Mouse (Mus musculus) erythroblast, embryonic 14.5 days (primary cell): ENCODE measurements around the gene Mmp11. TPM values are rescaled to one million over a fixed set of nuclear protein-coding genes. Genes with fewer than 3 reads are reported as not detected.
"Not testable (repeated sequence)": the region's sequence is repeated elsewhere in the genome, so short reads cannot be mapped to it uniquely, and the experiment has no call there.

ENCODE experiments used
- H3K27me3 ChIP-seq: 2 replicates; pipeline ENCODE4 v1.6.1; 2012; ENCODE audit warnings: inconsistent platforms; ENCODE audit not compliant: control insufficient read depth
- H3K36me3 ChIP-seq: 2 replicates; pipeline ENCODE4 v1.6.1; 2012; ENCODE audit warnings: mild to moderate bottlenecking, inconsistent platforms; ENCODE audit not compliant: control insufficient read depth
- H3K4me1 ChIP-seq: 2 replicates; pipeline ENCODE4 v1.6.1; 2012; ENCODE audit warnings: inconsistent platforms; ENCODE audit not compliant: control insufficient read depth
- H3K4me3 ChIP-seq: replicated peaks from 2 replicates; pipeline ENCODE3; 2012; ENCODE audit warnings: moderate library complexity, mild to moderate bottlenecking, inconsistent platforms
- H3K9me3 ChIP-seq: 2 replicates; pipeline ENCODE4 v1.6.1; 2012; ENCODE audit warnings: low read length, inconsistent platforms, mixed read lengths; ENCODE audit not compliant: control insufficient read depth
- GATA1 ChIP-seq: IDR thresholded peaks from 2 replicates; pipeline ENCODE4 v1.6.1; 2012; ENCODE audit warnings: low read length, inconsistent platforms, mixed read lengths
- TAL1 ChIP-seq: IDR thresholded peaks from 3 replicates; pipeline ENCODE4 v1.6.1; 2012; ENCODE audit warnings: low read length, inconsistent platforms, mixed read lengths
- polyA plus RNA-seq: library from polyadenylated mRNA; stranded (reverse); fragments of >175 nt; gene quantifications from 2 replicates; pipeline ENCODE4 v1.2.3, GENCODE M21; 2012

Gene Mmp11
- polyA plus RNA-seq, 1 experiment: not detected

DNA sequence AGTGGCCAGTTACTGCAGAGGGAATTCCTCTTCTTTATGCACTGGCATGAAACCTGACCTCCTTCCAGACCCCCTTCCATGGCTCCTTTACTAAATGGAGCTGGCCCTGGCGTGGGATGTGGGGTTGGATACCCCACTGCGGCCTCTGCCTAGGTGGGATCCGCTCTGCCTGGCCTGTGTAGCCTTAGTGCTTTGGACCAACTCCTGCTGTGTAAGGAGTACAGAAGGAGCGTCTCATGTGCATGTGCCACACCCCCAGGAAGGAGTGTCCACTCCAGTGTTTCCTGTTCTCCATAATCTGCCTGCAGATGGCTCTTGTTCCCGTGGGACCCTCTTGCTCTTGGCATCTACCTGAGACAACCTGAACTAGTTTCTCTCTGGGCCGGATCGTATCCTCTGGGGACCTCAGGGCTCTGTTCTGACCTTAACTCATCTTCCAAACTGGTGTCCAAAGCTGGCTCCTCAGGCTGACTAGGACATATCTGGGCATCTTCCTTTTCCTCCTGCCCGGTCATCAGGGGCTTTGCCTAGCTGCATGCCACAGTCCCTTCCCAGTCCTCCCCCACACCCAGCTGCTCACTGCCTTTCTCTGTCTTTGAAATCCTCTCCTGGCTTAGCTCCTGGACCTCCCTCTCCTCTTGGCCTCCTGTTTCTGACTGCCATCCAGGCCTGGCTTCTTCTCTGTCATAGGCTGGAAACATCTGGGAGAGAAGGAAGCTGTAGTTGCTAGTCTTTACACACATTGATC is 46.7 kb downstream of the Mmp11 start:
- TF ChIP-seq TAL1 (no peak), GATA1 (no peak)
- peaks cover 20% of the 10 kb centered on the region for H3K4me1 ChIP-seq
- H3K27me3 ChIP-seq: peaks cover 5% of the 10 kb centered on the region; the same call in 1 of the 2 replicates
- no peak overlapping the region for H3K4me3 ChIP-seq
- no peaks in the 10 kb centered on the region for H3K9me3 ChIP-seq
- peaks cover 12% of the 10 kb centered on the region for H3K36me3 ChIP-seq

DNA sequence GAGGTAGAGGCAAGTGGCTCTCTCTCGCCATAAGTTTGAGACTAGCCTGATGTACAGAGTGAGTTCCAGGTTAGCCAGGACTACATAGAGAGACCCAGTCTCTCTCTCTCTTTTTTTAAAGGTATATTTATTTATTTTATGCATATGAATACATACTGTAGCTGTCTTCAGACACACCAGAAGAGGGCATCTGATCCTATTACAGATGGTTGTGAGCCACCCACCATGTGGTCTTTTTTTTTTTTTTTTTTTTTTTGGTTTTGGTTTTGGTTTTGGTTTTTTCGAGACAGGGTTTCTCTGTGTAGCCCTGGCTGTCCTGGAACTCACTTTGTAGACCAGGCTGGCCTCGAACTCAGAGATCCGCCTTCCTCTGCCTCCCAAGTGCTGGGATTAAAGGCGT is 48.8 kb downstream of the Mmp11 start:
- H3K4me1 ChIP-seq, H3K9me3 ChIP-seq, H3K4me3 ChIP-seq, H3K36me3 ChIP-seq: not testable (repeated sequence)
- peaks cover 19% of the 10 kb centered on the region for H3K27me3 ChIP-seq

DNA sequence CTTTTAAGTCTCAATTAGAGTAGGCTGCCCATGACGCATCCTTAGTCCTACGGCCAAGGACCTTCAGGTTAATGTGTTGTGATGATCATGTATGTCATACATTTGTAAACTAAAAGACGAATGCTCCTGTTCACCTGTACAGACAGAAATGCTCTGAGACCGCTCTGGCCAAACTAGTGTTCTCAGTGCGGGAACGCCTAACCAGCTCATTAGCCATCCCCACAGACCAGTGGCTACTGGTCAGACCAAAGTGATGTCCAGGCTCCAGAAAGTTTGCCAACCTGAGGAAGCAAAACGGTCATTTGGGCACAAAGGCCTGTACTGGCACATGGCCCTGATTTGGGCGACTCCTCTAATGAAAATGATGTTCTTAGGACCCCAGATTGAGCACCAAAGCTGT is 51.6 kb downstream of the Mmp11 start:
- TF ChIP-seq TAL1 (no peak), GATA1 (no peak)
- Histone ChIP-seq H3K27me3 (peaks cover 31% of the 10 kb centered on the region), H3K4me3 (no peak overlapping the region), H3K4me1 (no peaks in the 10 kb centered on the region; the same call in 1 of the 2 replicates), H3K36me3 (no peaks in the 10 kb centered on the region), H3K9me3 (no peaks in the 10 kb centered on the region)

DNA sequence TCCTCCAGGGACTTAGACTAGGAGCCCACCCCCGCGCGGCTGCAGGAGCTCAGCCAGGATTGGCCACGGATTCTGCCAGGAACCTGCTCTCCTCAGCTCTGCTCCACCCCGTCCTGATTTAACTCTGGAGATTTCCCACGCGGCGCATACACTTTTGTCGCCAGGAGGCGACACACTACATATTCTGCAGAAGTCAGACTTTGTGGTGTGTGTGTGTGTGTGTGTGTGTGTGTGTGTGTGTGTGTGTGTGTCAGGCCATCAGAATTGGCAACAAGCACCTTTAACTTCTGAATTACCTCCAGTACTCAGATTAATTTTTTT is 53.1 kb downstream of the Mmp11 start:
- Histone ChIP-seq H3K4me1 (peaks cover 2% of the 10 kb centered on the region; the same call in 1 of the 2 replicates), H3K36me3 (no peaks in the 10 kb centered on the region), H3K4me3 (no peak overlapping the region), H3K27me3 (peaks cover 31% of the 10 kb centered on the region), H3K9me3 (no peaks in the 10 kb centered on the region)
- TF ChIP-seq TAL1 (no peak), GATA1 (no peak)

DNA sequence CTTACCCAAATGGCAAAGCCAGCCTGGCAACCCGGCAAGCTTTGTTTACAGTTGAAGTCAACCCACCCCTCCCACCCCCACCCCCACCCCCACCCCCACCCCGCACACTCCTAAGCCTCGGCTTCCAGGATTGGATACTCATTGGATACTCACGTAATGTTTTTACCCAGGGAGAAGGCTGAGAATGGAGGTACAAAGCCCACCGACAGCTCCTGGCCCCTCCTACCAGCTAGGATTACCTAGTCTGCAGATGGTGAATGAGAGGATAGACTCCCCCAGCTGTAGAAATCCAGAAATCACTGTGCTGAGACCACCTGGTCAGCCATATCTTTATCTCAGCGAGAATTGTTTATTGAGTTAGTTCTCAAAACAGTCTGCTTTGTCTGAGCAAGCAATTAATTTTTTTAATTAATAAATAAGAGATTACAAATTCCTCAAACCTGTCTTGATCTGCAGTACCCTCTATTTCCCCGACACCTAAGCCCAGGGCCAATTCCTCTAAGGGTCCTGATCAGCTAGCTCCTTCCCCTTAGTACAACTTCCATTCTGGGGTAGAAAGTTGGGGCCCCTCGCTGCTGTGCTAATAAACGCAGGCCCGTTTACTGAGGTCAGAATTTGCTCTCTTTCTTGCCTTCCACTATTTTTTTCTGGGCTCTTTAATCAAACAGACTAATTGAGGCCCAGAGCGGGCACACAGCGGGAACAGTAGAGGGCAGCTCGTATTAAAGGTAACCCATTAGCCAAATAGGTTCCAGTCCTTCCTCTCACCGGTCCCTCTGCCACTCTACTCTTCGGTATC is 53.7 kb downstream of the Mmp11 start:
- Histone ChIP-seq H3K9me3 (no peaks in the 10 kb centered on the region), H3K36me3 (no peaks in the 10 kb centered on the region), H3K4me3 (no peak overlapping the region), H3K4me1 (peaks cover 2% of the 10 kb centered on the region; the same call in 1 of the 2 replicates), H3K27me3 (peaks cover 31% of the 10 kb centered on the region)
- TF ChIP-seq GATA1 (no peak), TAL1 (no peak)

DNA sequence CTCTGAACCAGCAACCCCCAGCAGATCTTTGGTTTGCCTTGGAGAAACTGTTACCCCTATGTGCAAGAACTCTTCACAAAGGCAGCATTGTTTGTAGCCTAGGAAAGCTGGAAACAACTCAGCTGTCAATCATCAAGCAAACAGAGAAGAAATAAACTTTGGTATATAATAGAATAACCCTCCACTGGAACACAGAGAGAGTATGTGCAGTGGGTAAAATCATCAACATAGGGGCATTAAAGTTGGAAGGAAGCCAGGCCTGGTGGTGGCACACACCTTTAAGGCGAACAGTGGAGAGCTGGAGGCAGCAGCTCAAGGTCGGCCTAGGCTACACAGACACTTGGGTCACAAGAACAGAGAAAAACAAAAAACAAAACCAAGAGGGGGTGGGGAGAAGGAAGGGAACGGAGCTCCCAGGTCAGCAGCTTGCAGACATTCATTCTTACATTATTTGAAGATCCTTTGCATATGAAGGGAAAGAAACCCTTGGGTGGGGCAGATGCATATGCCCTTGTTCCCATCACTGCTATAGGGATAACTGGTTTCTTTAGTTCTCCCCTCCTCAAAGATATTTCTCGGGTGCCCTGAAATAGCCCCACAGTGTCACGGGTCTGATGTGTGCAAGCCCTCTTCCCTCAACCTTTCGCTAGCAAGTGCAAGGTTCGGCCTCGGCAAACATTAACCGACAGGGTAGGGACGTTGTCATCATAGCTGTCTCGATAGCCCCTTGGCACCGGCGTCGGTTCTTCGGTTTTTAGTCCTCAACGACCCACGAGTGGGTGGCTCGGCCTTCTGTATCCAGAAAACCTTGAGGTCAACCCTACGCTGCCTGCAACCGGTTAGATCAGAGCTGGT is 54.5 kb downstream of the Mmp11 start:
- H3K9me3 ChIP-seq: no peaks in the 10 kb centered on the region
- peaks cover 31% of the 10 kb centered on the region for H3K27me3 ChIP-seq
- no peak overlapping the region for H3K4me3 ChIP-seq
- TF ChIP-seq TAL1 (no peak), GATA1 (no peak)
- H3K4me1 ChIP-seq: peaks cover 2% of the 10 kb centered on the region; the same call in 1 of the 2 replicates
- no peaks in the 10 kb centered on the region for H3K36me3 ChIP-seq

DNA sequence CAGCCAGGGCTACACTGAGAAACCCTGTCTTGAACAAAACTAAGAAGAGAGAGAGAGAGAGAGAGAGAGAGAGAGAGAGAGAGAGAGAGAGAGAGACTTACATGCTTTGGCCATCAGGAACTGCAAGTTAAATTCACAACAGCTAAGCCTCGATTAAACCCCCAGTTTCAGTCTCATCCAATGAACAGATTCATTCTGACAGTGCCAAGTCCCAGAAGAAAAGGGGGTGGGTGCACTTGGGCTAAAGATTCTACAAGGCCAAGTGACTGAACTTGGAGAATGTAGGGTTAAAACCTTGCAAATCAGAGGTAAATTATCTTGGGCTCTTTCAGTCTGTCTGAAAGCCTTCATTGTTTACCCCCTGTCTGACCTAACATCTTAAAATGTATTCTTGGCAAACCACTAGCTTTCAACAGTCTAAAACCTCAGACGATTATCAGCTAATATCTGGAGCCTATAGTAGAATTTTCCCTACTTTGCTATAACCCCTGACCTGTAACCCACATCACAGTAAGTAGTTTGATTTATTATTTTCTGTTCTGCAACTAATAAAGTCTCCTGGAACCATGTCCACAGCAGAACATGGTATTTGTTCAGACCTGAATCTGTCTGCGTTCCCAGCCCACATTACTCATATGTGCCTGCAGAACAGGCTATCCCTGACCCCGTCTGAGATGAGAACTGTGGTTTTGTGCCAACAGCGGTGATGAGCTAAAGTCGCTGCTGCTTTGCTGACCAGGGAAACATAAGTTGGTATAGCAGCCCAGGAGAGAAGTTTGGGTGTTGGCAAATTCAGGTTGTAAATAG is 55.3 kb downstream of the Mmp11 start:
- peaks cover 2% of the 10 kb centered on the region; the same call in 1 of the 2 replicates for H3K4me1 ChIP-seq

DNA sequence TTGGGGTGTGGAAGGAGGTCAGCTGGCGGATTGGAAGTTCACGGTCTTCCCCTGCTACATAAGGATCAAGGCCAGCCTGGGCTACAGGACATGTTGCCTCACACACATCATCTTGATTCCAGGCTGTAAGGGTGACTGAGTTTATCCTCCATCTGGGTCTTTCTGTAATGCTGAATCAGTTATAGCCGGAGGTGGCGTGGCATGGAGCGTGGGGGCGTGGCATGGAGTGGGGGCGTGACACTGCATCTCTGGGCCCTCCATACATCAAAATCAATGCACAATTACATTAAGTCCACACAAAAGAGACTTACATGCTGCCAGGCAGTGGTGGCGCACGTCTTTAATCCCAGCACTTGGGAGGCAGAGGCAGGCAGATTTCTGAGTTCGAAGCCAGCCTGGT is 55.9 kb downstream of the Mmp11 start:
- TF ChIP-seq TAL1 (no peak), GATA1 (no peak)
- Histone ChIP-seq H3K4me3 (no peak overlapping the region), H3K9me3 (no peaks in the 10 kb centered on the region), H3K27me3 (peaks cover 26% of the 10 kb centered on the region), H3K36me3 (no peaks in the 10 kb centered on the region), H3K4me1 (peaks cover 2% of the 10 kb centered on the region; the same call in 1 of the 2 replicates)

More for the DNA sequence above, 55.3 kb downstream of the Mmp11 start:
- TF ChIP-seq GATA1: no peak
- no peak for TF ChIP-seq TAL1
- no peaks in the 10 kb centered on the region for H3K36me3 ChIP-seq
- H3K9me3 ChIP-seq: no peaks in the 10 kb centered on the region
- H3K27me3 ChIP-seq: peaks cover 29% of the 10 kb centered on the region
- H3K4me3 ChIP-seq: no peak overlapping the region
